Mouse (Mus musculus): Measurements from ENCODE around the gene Nceh1.

- no peak for TF ChIP-seq CTCF (IDR thresholded peaks at IDR 0.05; ENCODE audit: extremely low read depth, insufficient read length, insufficient replicate concordance, low read depth, low read length)
- no peak for TF ChIP-seq POLR2A (IDR thresholded peaks at IDR 0.05; ENCODE audit: low read depth, low read length)
Measured at GRCm38 (mm10) chr3:27314506-27315164, 131.9 kb downstream of the Nceh1 start.

All from small intestine, adult 2 months (tissue).